Mouse (Mus musculus) spleen, postnatal 36 days (tissue): ENCODE measurements around the gene Chchd10.
"Not testable (repeated sequence)": the region's sequence is repeated elsewhere in the genome, so short reads cannot be mapped to it uniquely, and the experiment has no call there.

Experiments
- DNase-seq, 2 experiments: peaks; one replicate each; pipeline ENCODE4 v3.0.0; 2022; ENCODE audit warnings: low spot score in 2 of 2, mixed read lengths in 1 of 2

The Chchd10 gene

GRCm38 (mm10) chr10:75932891-75933290, at the start of gene Chchd10:
Chchd10 (plus strand) TSS chr10:75933130.
- DNase-seq = no peak

GRCm38 (mm10) chr10:75883232-75883552, 49.7 kb upstream of the Chchd10 start:
- DNase-seq = peak; percentile 64 to 78

DNA sequence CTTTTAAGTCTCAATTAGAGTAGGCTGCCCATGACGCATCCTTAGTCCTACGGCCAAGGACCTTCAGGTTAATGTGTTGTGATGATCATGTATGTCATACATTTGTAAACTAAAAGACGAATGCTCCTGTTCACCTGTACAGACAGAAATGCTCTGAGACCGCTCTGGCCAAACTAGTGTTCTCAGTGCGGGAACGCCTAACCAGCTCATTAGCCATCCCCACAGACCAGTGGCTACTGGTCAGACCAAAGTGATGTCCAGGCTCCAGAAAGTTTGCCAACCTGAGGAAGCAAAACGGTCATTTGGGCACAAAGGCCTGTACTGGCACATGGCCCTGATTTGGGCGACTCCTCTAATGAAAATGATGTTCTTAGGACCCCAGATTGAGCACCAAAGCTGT, 48.2 kb upstream of the Chchd10 start:
- no peak for DNase-seq

DNA sequence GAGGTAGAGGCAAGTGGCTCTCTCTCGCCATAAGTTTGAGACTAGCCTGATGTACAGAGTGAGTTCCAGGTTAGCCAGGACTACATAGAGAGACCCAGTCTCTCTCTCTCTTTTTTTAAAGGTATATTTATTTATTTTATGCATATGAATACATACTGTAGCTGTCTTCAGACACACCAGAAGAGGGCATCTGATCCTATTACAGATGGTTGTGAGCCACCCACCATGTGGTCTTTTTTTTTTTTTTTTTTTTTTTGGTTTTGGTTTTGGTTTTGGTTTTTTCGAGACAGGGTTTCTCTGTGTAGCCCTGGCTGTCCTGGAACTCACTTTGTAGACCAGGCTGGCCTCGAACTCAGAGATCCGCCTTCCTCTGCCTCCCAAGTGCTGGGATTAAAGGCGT, 45.4 kb upstream of the Chchd10 start:
- DNase-seq = not testable (repeated sequence)

DNA sequence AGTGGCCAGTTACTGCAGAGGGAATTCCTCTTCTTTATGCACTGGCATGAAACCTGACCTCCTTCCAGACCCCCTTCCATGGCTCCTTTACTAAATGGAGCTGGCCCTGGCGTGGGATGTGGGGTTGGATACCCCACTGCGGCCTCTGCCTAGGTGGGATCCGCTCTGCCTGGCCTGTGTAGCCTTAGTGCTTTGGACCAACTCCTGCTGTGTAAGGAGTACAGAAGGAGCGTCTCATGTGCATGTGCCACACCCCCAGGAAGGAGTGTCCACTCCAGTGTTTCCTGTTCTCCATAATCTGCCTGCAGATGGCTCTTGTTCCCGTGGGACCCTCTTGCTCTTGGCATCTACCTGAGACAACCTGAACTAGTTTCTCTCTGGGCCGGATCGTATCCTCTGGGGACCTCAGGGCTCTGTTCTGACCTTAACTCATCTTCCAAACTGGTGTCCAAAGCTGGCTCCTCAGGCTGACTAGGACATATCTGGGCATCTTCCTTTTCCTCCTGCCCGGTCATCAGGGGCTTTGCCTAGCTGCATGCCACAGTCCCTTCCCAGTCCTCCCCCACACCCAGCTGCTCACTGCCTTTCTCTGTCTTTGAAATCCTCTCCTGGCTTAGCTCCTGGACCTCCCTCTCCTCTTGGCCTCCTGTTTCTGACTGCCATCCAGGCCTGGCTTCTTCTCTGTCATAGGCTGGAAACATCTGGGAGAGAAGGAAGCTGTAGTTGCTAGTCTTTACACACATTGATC, 43.4 kb upstream of the Chchd10 start:
- DNase-seq = no peak

- peak; percentile 97 for DNase-seq
Observed at GRCm38 (mm10) chr10:75893089-75893750, 39.7 kb upstream of the Chchd10 start, which contains the start of gene Derl3. Derl3 (plus strand) TSS chr10:75893413.

DNA sequence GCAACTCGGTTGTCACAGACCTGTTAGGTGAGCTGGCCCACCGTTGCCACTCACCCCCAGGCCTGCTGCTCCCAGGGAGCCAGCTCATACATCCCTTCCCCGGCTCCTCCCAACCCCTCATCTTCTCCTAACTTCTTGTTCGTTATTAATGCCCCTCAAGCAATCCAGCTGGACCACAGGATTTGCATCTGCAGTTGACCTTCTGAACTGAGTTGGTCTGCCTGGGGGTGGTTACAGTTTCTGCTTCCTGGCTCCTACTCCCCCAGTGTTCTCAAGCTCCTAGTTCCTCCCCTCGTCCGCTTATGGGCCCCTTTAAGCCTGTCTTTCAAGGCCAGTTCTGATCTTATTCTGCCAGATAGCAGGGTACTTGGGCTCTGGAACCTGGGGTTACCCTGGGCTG, 38.3 kb upstream of the Chchd10 start:
- DNase-seq = peak; percentile 25 to 34

DNA sequence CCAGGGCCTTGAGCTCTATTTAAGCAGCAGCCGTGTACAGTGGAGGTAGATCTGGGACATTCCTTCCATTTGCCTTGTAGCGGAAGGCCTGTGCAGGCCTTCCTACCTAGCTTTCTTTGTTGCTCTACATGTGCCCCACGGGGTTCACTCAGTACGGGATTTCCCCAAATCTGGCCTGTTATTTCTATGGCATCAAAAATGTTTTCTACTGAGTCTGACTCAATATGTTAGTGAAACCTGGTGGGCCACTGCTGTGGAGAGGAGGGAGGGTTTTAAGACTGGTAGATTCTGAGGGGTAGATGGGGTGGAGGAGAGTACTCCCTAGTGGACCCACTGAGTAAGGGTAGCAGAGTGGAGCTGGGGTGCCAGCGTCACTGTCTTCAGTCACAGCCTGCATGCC, 37.2 kb upstream of the Chchd10 start:
- DNase-seq = no peak

- no peak for DNase-seq
Observed at GRCm38 (mm10) chr10:75896208-75896607, 36.7 kb upstream of the Chchd10 start.

- peak; percentile 13 to 37 for DNase-seq
Observed at GRCm38 (mm10) chr10:75897373-75897772, 35.6 kb upstream of the Chchd10 start.

DNA sequence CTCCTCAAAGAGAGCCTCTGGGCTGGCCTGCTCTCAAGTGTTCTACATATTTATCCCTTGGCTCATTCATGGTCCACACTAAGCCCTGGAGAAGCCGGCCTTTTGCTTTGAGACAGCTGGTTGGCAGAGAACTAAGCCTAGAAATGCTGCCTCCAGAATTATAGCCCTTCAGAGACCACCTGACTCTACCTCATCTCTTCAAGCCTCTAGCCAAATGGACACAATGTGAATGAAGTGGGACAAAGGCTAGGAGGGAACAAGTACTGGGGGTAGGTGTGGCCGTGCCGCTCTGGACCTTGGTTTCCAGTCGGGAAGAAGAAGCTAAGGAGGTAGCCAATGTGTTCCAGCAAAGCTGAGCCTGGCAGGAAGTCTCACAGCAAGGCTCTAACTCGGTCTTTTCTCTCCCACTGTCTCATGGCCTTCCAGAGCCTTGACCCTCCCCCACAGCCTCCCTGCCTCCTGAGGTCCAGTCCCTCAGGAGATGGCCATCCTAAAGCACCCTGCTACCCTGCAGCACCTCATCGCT, 34.8 kb upstream of the Chchd10 start:
- no peak for DNase-seq

- no peak for DNase-seq
Observed at GRCm38 (mm10) chr10:75898846-75899245, 34.1 kb upstream of the Chchd10 start.

- no peak for DNase-seq
Observed at GRCm38 (mm10) chr10:75904391-75904790, 28.5 kb upstream of the Chchd10 start.

DNA sequence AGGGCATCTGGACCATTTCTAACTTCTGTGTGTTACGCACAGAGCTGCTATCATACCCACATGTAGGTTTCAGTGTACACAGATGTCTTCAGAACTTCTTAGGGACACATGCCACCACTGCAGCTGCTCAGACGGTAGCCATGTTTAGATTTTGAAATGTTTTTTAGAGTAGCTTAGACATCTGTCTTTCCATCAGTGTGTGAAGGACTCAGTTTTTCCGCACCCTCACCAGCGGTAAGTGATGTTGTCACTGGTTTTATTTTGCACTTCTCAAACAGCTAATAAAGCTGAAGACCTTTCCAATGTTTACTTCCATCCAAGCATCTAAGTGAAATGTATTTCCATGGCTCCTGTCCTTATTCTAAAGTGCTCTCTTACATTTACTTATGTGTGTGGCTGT, 26.0 kb upstream of the Chchd10 start:
- no peak for DNase-seq

GRCm38 (mm10) chr10:75910698-75911097, 22.2 kb upstream of the Chchd10 start:
- no peak for DNase-seq

- DNase-seq = no peak
Observed at GRCm38 (mm10) chr10:75913013-75913589, 19.8 kb upstream of the Chchd10 start.

DNA sequence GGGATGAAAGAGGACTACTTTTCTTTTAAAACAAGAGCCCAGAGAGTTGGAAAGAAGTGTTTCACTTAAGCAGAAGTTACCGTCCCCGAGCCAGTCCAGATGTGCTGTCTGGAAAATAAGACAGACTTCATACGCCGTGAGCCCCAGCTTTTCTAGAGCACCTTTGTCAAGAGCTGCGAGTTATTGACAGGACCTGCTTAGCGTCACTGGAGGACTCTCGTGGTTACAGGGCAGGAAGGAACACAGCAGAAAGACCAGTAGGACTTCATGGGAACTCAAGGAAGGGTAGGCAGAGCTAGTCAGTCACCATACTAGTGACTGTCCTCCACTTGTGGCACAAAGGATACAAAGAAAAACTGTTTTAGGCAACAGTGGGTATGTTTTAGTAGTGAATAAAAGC, 17.4 kb upstream of the Chchd10 start:
- DNase-seq = no peak

DNA sequence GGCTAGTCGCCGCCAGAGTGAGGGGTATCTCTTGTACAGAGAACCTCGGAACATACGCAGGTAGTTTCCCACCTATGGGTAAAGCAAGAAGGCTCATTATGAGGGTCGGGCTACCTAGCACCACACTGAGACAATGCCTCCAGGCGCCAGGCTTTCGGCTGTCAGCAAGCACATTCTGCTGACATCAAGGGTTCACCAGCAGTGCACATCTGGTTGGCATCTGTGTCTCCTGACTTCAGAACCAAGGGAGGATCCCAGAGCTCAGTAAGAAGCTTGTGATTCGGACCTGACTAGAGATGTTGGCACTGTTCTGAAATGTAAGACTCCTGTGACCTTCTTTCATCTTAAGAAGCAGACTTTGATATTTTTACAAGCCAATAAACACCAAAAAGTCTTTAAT, 16.1 kb upstream of the Chchd10 start:
- no peak for DNase-seq

DNA sequence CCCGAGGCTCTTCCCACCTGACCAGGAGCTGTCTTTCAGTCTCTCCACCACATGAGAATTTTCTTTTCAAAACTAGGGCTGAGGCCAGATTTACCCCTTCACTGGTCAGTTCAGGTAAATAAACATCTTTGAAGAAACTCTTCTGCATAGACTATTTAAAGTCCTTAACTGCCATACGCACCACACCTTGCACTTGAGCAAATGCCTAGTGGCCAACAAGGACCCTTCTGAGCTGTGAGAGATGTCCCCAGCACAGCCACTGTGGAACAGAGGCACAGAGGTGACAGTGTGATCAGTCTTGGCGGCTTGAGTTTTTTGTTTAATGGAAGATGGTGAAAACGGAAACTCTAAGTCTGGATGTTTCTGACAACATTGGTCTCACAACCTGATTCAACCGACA, 13.9 kb upstream of the Chchd10 start:
- DNase-seq = no peak

DNA sequence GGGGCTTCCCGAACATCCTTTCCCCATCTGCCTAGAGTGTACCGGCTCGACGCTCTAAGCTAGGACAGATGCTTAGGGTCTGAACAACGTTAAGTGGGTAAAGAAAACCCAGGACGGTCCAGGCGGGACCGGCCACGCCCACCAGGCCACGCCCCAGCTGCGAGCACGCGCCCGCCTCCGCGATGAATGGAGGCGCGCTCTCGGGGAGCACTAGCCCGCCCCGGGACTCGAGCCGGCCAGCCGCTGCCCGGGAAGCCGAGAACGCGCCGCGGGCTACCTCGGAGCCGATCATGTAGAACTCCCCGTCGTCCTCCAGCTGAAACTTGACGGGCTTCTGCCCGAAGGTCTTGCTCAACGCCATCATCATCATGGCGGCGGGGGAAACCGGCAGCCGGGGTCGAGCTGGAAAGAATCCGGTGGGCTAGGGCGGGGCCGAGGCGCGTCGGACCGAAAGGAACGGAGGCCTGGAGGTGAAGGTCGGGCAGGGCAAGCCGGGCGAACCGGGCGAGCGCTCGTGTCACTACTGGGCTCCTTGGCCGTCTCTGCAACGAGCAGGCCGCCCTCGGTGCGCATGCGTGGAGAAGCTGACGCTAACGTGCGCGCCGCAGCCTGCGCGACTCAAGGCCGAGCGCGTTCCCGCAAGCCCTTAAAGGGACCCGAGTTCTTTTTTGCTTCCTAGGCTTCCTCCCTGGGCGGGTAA, 11.8 kb upstream of the Chchd10 start, which contains the start of gene Smarcb1:
Smarcb1 (minus strand) TSS at position 592 of the 700 bp plus-strand sequence.
- DNase-seq = peak; percentile 93 to 94

DNA sequence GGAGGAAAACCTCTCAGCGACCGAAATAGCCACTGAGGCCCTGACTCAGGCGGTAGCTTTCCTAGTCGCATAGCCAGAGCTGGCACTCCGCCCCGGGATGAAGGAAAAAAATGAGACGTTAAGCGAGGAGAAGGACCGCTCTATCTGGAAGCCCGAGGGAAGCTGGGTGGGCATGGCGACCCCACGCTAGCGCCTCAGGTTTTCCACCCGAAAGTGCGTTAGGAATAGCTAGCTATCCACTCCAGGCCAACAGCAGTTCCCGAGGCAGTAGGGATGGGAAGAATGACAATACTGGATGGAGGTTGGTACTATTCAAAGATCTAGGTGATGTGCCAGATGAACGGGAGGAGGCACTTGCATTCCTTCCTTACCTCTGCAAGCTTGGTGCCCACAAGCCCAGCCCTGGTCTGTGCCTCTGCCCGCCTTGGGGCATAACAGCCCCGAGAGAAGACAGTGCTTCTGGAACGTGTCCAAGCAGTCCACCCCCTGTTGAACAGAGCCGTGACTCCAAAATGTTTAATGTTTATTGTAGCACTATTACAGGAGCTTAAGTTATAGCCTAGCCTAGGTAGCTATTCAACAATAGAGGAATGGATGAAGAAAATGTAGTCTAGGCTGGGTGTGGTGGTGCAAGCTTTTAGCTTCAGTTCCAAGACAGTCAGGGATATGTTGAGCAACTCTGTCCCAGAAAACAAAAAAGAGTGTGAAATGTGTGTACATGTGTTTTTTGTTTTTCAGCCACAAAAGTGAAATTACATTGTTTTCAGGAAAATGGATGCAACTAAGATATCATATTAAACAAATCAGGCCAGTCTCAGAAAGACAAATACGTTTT, 11.0 kb upstream of the Chchd10 start:
- no peak for DNase-seq
